Mouse (Mus musculus): ENCODE results near the gene Pdzd8. TPM values are rescaled to one million over a fixed set of nuclear protein-coding genes. Genes with fewer than 3 reads are reported as not detected.

Pdzd8 gene
- total RNA-seq, 2 experiments from 2014 or later = 59.1 to 60.2 TPM

Other genes starting within 250 kb of the Pdzd8 start
- 1 to 10 TPM; 1.5 to 2.1 TPM for gene Vax1, start 175.7 kb downstream of the Pdzd8 start, total RNA-seq (2021)
- not detected for gene Kcnk18, start 126.6 kb downstream of the Pdzd8 start, total RNA-seq (2021)
- 1 to 10 TPM; 1.9 to 2.6 TPM for gene Slc18a2, start 84.9 kb downstream of the Pdzd8 start, total RNA-seq (2021)
- 100 to 1,000 TPM; 329 to 345 TPM for gene Rps12-ps3, start 23.5 kb downstream of the Pdzd8 start, total RNA-seq (2021)
- gene Emx2, start 112.6 kb upstream of the Pdzd8 start, total RNA-seq (2021) = 10 to 100 TPM in 1 of 2 experiments, 1 to 10 TPM in 1; 9.0 to 10.2 TPM